Comparison of ENCODE assay signal across 16 mouse cellular contexts in genomic region chr8:78793231-78793630, GRCm38 (mm10).
"Had no signal": no experiment of that assay in that cellular context is flagged by ENCODE, and none has a peak within 500 bp of the region (broad histone marks: within the 10 kb centered on the region; RNA-seq: fewer than 3 reads in every experiment).

No protein-coding gene starts in this region.

- H3K4me3 ChIP-seq: lung, embryonic 15.5 days; megakaryocyte, embryonic 14.5 days; midbrain, embryonic 12.5 days; midbrain, embryonic 15.5 days; neural tube, embryonic 12.5 days; stomach, embryonic 15.5 days had no signal

- H3K9me3 ChIP-seq: lung, embryonic 15.5 days; midbrain, embryonic 12.5 days; midbrain, embryonic 15.5 days; neural tube, embryonic 12.5 days; stomach, embryonic 15.5 days had no signal

- H3K27me3 ChIP-seq: lung, embryonic 15.5 days; midbrain, embryonic 12.5 days; midbrain, embryonic 15.5 days; neural tube, embryonic 12.5 days; stomach, embryonic 15.5 days had no signal

- H3K4me1 ChIP-seq: lung, embryonic 15.5 days; midbrain, embryonic 12.5 days; midbrain, embryonic 15.5 days; neural tube, embryonic 12.5 days; stomach, embryonic 15.5 days had no signal

- H3K36me3 ChIP-seq: lung, embryonic 15.5 days; midbrain, embryonic 12.5 days; midbrain, embryonic 15.5 days; neural tube, embryonic 12.5 days; stomach, embryonic 15.5 days had no signal

- H3K4me2 ChIP-seq: lung, embryonic 15.5 days; midbrain, embryonic 12.5 days; midbrain, embryonic 15.5 days; neural tube, embryonic 12.5 days; stomach, embryonic 15.5 days had no signal

- H3K9ac ChIP-seq: lung, embryonic 15.5 days; midbrain, embryonic 12.5 days; midbrain, embryonic 15.5 days; neural tube, embryonic 12.5 days; stomach, embryonic 15.5 days had no signal

- DNase-seq: lung, adult 18-20 months; lung, postnatal 14 days; lung, postnatal 36 days; right cerebral cortex, postnatal 14 days; thymus, adult 2 months; thymus, postnatal 25 days; thymus, postnatal 4 days had no signal

- ATAC-seq: lung, postnatal 0 days; midbrain, embryonic 15.5 days had no signal

- H3K27ac ChIP-seq: lung, embryonic 15.5 days; macrophage; midbrain, embryonic 12.5 days; midbrain, embryonic 15.5 days; neural tube, embryonic 12.5 days; stomach, embryonic 15.5 days; stomach, postnatal 0 days had no signal
